Mouse (Mus musculus) kidney, postnatal 0 days (tissue): ENCODE results near the gene Plcl1. TPM values are rescaled to one million over a fixed set of nuclear protein-coding genes. Genes with fewer than 3 reads are reported as not detected.

Experiments used
- ATAC-seq: fragments of 200-750 bp; cut with Nextera tagmentation; replicated peaks from 2 replicates; pipeline ENCODE4 v1.8.0; 2017; ENCODE audit warnings: low read depth, moderate number of reproducible peaks, moderate TSS enrichment, moderate library complexity; ENCODE audit not compliant: low FRiP score
- DNase-seq: peaks from one replicate; pipeline ENCODE4 v3.0.0-alpha.2; 2016; ENCODE audit warnings: low spot score
- H3K27ac ChIP-seq: fragments of 300-500 bp; sonication (generic); 2 replicates; pipeline ENCODE4 v1.5.1; 2014; ENCODE audit warnings: mild to moderate bottlenecking
- H3K27me3 ChIP-seq: fragments of 300-500 bp; sonication (generic); 2 replicates; pipeline ENCODE4 v1.6.1; 2014; ENCODE audit warnings: low read length, mixed read lengths; ENCODE audit not compliant: insufficient read depth
- H3K36me3 ChIP-seq: fragments of 300-500 bp; sonication (generic); 2 replicates; pipeline ENCODE4 v1.6.1; 2014; ENCODE audit warnings: low read length, mixed read lengths; ENCODE audit not compliant: insufficient read depth
- H3K4me1 ChIP-seq: fragments of 300-500 bp; sonication (generic); replicated peaks from 2 replicates; pipeline ENCODE4 v1.6.1; 2014; ENCODE audit warnings: antibody characterized with exemption, low read length, mixed read lengths; ENCODE audit not compliant: insufficient read depth
- H3K4me2 ChIP-seq: fragments of 300-500 bp; sonication (generic); 2 replicates; pipeline ENCODE4 v1.6.1; 2014; ENCODE audit warnings: mild to moderate bottlenecking, low read length, moderate library complexity, mixed read lengths
- H3K4me3 ChIP-seq: fragments of 300-500 bp; sonication (generic); replicated peaks from 2 replicates; pipeline ENCODE4 v1.5.1; 2014; ENCODE audit warnings: low read depth, low read length
- H3K9ac ChIP-seq: fragments of 300-500 bp; sonication (generic); 2 replicates; pipeline ENCODE4 v1.6.1; 2014; ENCODE audit warnings: low read depth, low read length
- H3K9me3 ChIP-seq: fragments of 300-500 bp; sonication (generic); replicated peaks from 2 replicates; pipeline ENCODE4 v1.6.1; 2016; ENCODE audit warnings: low read length, inconsistent platforms, mixed read lengths
- CTCF ChIP-seq: IDR thresholded peaks from 2 replicates; pipeline ENCODE4 v1.5.1; 2016; ENCODE audit warnings: antibody characterized with exemption, low read depth, mild to moderate bottlenecking, moderate library complexity
- WGBS: fragments of 180-500 bp; shearing (Covaris S2); extraction: QIAGEN DNeasy Blood & Tissue Kit; methylation state at CpG from one replicate; pipeline ENCODE4 v1.1.7; 2014; 5-methylcytosine and 5-hydroxymethylcytosine counted together
- polyA plus RNA-seq: library from polyadenylated mRNA; unstranded; fragments of >200 nt; fragmentation: Nextera tagmentation; extraction: Ambion mirVana; gene quantifications from 2 replicates; pipeline ENCODE4 v1.2.1, GENCODE M21; 2015

Gene Plcl1
- polyA plus RNA-seq, 1 experiment from 2014 or later = 4.2 TPM

- Histone ChIP-seq H3K27ac (peak overlapping the region; percentile 8; the same call in 1 of the 2 replicates), H3K27me3 (no peaks in the 10 kb centered on the region), H3K9ac (no peak overlapping the region), H3K9me3 (0 out of 2 replicates have a peak, but pooled peaks cover 3% of the 10 kb centered on the region), H3K36me3 (no peaks in the 10 kb centered on the region), H3K4me2 (no peak overlapping the region), H3K4me3 (no peak overlapping the region), H3K4me1 (peaks cover 8% of the 10 kb centered on the region; the same call in 1 of the 2 replicates)
- no peak; the same call in 1 of the 2 replicates for ATAC-seq
- peak; percentile 61 for DNase-seq
- WGBS = 26% methylated on average over 3 of the region's 3 CpGs
- TF ChIP-seq CTCF = no peak
Observed at GRCm38 (mm10) chr1:55732951-55733350, 327.2 kb downstream of the Plcl1 start.

GRCm38 (mm10) chr1:55736054-55736740 lies 330.5 kb downstream of the Plcl1 start:
- 81% methylated on average over 14 of the region's 14 CpGs for WGBS
- Histone ChIP-seq H3K27ac (no peak overlapping the region), H3K9ac (no peak overlapping the region), H3K27me3 (no peaks in the 10 kb centered on the region), H3K4me2 (no peak overlapping the region), H3K4me1 (peaks cover 8% of the 10 kb centered on the region; the same call in 1 of the 2 replicates), H3K4me3 (no peak overlapping the region), H3K9me3 (no peaks in the 10 kb centered on the region), H3K36me3 (no peaks in the 10 kb centered on the region)
- ATAC-seq = peak; percentile 81
- peak; percentile 87 for DNase-seq
- TF ChIP-seq CTCF = peak; percentile 95

GRCm38 (mm10) chr1:55736762-55737288 lies 331.1 kb downstream of the Plcl1 start:
- no peak overlapping the region for H3K27ac ChIP-seq
- DNase-seq = peak; percentile 27
- H3K9ac ChIP-seq = no peak overlapping the region
- WGBS = 41% methylated on average over 5 of the region's 5 CpGs
- no peak overlapping the region for H3K4me3 ChIP-seq
- H3K36me3 ChIP-seq = no peaks in the 10 kb centered on the region
- peaks cover 8% of the 10 kb centered on the region; the same call in 1 of the 2 replicates for H3K4me1 ChIP-seq
- H3K9me3 ChIP-seq = no peaks in the 10 kb centered on the region
- no peak overlapping the region for H3K4me2 ChIP-seq
- no peak for TF ChIP-seq CTCF
- no peaks in the 10 kb centered on the region for H3K27me3 ChIP-seq
- no peak for ATAC-seq

GRCm38 (mm10) chr1:55738746-55739365 lies 333.1 kb downstream of the Plcl1 start:
- H3K27ac ChIP-seq = peak overlapping the region; percentile 50; the same call in 1 of the 2 replicates
- peak overlapping the region; percentile 21; the same call in 1 of the 2 replicates for H3K4me2 ChIP-seq
- no peaks in the 10 kb centered on the region for H3K36me3 ChIP-seq
- DNase-seq (peak; percentile 18), ATAC-seq (peak; percentile 43; the same call in 1 of the 2 replicates)
- no peak overlapping the region for H3K4me3 ChIP-seq
- TF ChIP-seq CTCF = no peak
- no peaks in the 10 kb centered on the region for H3K9me3 ChIP-seq
- 48% methylated on average over 12 of the region's 12 CpGs for WGBS
- H3K27me3 ChIP-seq = no peaks in the 10 kb centered on the region
- no peak overlapping the region for H3K9ac ChIP-seq
- no peaks in the 10 kb centered on the region for H3K4me1 ChIP-seq

- WGBS = 74% methylated on average over 3 of the region's 3 CpGs
- no peaks in the 10 kb centered on the region for H3K27me3 ChIP-seq
- H3K9ac ChIP-seq = no peak overlapping the region
- H3K4me1 ChIP-seq = no peaks in the 10 kb centered on the region
- H3K9me3 ChIP-seq = no peaks in the 10 kb centered on the region
- H3K27ac ChIP-seq = no peak overlapping the region
- no peak for TF ChIP-seq CTCF
- no peak overlapping the region for H3K4me3 ChIP-seq
- no peak overlapping the region for H3K4me2 ChIP-seq
- no peak for DNase-seq
- H3K36me3 ChIP-seq = no peaks in the 10 kb centered on the region
- ATAC-seq = no peak
Observed at GRCm38 (mm10) chr1:55741885-55742284, 336.2 kb downstream of the Plcl1 start.

- Histone ChIP-seq H3K27me3 (no peaks in the 10 kb centered on the region), H3K4me1 (0 out of 2 replicates have a peak, but pooled peaks cover 3% of the 10 kb centered on the region), H3K9me3 (no peaks in the 10 kb centered on the region), H3K4me2 (no peak overlapping the region), H3K4me3 (no peak overlapping the region), H3K27ac (no peak overlapping the region), H3K36me3 (no peaks in the 10 kb centered on the region), H3K9ac (no peak overlapping the region)
- no peak for ATAC-seq
- WGBS = 76% methylated on average over 5 of the region's 5 CpGs
- DNase-seq = no peak
- TF ChIP-seq CTCF = no peak
Observed at GRCm38 (mm10) chr1:55748516-55748915, 342.8 kb downstream of the Plcl1 start.
